Mouse (Mus musculus) erythroblast, embryonic 14.5 days (primary cell): ENCODE measurements around the gene Rer1.

Experiments used
- GATA1 ChIP-seq: IDR thresholded peaks from 2 replicates; pipeline ENCODE4 v1.6.1; 2012; ENCODE audit warnings: low read length, inconsistent platforms, mixed read lengths
- TAL1 ChIP-seq: IDR thresholded peaks from 3 replicates; pipeline ENCODE4 v1.6.1; 2012; ENCODE audit warnings: low read length, inconsistent platforms, mixed read lengths

DNA sequence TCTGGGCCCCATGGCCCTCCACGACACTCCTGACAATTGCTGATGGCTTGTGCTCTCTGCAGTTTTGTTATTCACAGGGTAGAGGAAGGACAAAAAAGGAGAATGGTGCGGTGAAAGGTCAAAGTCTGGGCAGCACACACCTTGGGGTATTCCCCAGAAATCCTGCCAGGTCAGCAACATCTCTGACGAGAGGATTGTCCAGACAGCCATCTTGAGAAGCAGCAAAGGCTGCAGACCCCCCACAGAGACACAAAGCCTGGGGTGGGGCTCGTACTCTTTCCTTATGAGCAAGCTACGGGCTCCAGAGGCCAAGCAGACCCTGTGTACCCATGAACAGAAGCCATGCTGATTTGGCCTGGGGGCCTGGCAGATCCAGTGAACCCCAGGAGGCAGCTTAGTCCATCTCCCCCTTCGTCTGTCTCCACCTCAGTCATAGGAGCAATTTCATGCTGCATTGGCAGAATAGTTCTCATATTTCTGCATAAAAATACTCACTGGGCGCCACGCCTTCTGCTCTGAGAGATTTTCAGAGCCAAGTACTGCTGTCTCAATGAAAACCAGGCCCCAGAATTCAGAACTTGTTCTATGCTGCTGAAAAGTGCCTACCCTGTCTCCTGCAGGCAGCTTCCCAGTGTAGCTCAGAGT lies 27.7 kb upstream of the Rer1 start:
- no peak for TF ChIP-seq GATA1
- no peak for TF ChIP-seq TAL1
